Mouse (Mus musculus): ENCODE data around the gene Mlxip. TPM values are rescaled to one million over a fixed set of nuclear protein-coding genes. Genes with fewer than 3 reads are reported as not detected.

Gene Mlxip
- 15.2 and 20.7 TPM in 2 replicates for polyA plus RNA-seq (2015; fragmentation: Nextera tagmentation; extraction: Ambion mirVana)

- Histone ChIP-seq H3K9me3 (ENCODE audit: control insufficient read depth, low read length) (no peaks in the 10 kb centered on the region), H3K9ac (ENCODE audit: low read depth, low read length) (peak within 1 kb of the TSS; percentile 95), H3K4me3 (ENCODE audit: low read length) (peak within 1 kb of the TSS; percentile 87), H3K4me2 (ENCODE audit: low read length) (peak within 1 kb of the TSS; percentile 69), H3K36me3 (ENCODE audit: control insufficient read depth, insufficient read depth, low read length) (no peaks in the 10 kb centered on the region), H3K27ac (ENCODE audit: low read depth, low read length) (peak within 1 kb of the TSS; percentile 81), H3K27me3 (replicated peaks; ENCODE audit: control insufficient read depth, insufficient read depth, low read length) (no peaks in the 10 kb centered on the region), H3K4me1 (ENCODE audit: control insufficient read depth, insufficient read depth, low read depth, low read length) (peaks cover 35% of the 10 kb centered on the region)
- peak; percentile 96 for ATAC-seq
- WGBS: under 1% methylated on average over 47 of the region's 50 CpGs
Observed at GRCm38 (mm10) chr5:123394303-123394956, at the start of gene Mlxip. Mlxip (plus strand) TSS chr5:123394798.

GRCm38 (mm10) chr5:123344963-123345852 is 49.4 kb upstream of the Mlxip start:
- H3K9me3 ChIP-seq (ENCODE audit: control insufficient read depth, low read length): no peaks in the 10 kb centered on the region
- WGBS: 0% methylated on average over 50 of the region's 87 CpGs
- peak overlapping the region; percentile 87 for H3K4me2 ChIP-seq (ENCODE audit: low read length)
- H3K4me3 ChIP-seq (ENCODE audit: low read length): peak overlapping the region; percentile 94
- peak; percentile 38 for ATAC-seq
- H3K4me1 ChIP-seq (ENCODE audit: control insufficient read depth, insufficient read depth, low read depth, low read length): peaks cover 22% of the 10 kb centered on the region
- peak overlapping the region; percentile 90 for H3K9ac ChIP-seq (ENCODE audit: low read depth, low read length)
- H3K27me3 ChIP-seq (replicated peaks; ENCODE audit: control insufficient read depth, insufficient read depth, low read length): no peaks in the 10 kb centered on the region
- H3K27ac ChIP-seq (ENCODE audit: low read depth, low read length): peak overlapping the region; percentile 99
- H3K36me3 ChIP-seq (ENCODE audit: control insufficient read depth, insufficient read depth, low read length): no peaks in the 10 kb centered on the region

GRCm38 (mm10) chr5:123345853-123346654 is 48.5 kb upstream of the Mlxip start:
- H3K4me3 ChIP-seq (ENCODE audit: low read length): peak overlapping the region; percentile 94
- H3K9me3 ChIP-seq (ENCODE audit: control insufficient read depth, low read length): no peaks in the 10 kb centered on the region
- peak overlapping the region; percentile 87 for H3K4me2 ChIP-seq (ENCODE audit: low read length)
- no peaks in the 10 kb centered on the region for H3K27me3 ChIP-seq (replicated peaks; ENCODE audit: control insufficient read depth, insufficient read depth, low read length)
- H3K27ac ChIP-seq (ENCODE audit: low read depth, low read length): peak overlapping the region; percentile 99
- 1% methylated on average over 22 of the region's 22 CpGs for WGBS
- peak; percentile 73 for ATAC-seq
- peaks cover 22% of the 10 kb centered on the region for H3K4me1 ChIP-seq (ENCODE audit: control insufficient read depth, insufficient read depth, low read depth, low read length)
- no peaks in the 10 kb centered on the region for H3K36me3 ChIP-seq (ENCODE audit: control insufficient read depth, insufficient read depth, low read length)
- peak overlapping the region; percentile 90 for H3K9ac ChIP-seq (ENCODE audit: low read depth, low read length)

- H3K9me3 ChIP-seq (ENCODE audit: control insufficient read depth, low read length): no peaks in the 10 kb centered on the region
- H3K27ac ChIP-seq (ENCODE audit: low read depth, low read length): peak overlapping the region; percentile 99
- no peaks in the 10 kb centered on the region for H3K27me3 ChIP-seq (replicated peaks; ENCODE audit: control insufficient read depth, insufficient read depth, low read length)
- no peak for ATAC-seq
- peaks cover 22% of the 10 kb centered on the region for H3K4me1 ChIP-seq (ENCODE audit: control insufficient read depth, insufficient read depth, low read depth, low read length)
- WGBS: 43% methylated on average over 7 of the region's 7 CpGs
- no peaks in the 10 kb centered on the region for H3K36me3 ChIP-seq (ENCODE audit: control insufficient read depth, insufficient read depth, low read length)
- H3K9ac ChIP-seq (ENCODE audit: low read depth, low read length): peak overlapping the region; percentile 90
- H3K4me3 ChIP-seq (ENCODE audit: low read length): peak overlapping the region; percentile 94
- H3K4me2 ChIP-seq (ENCODE audit: low read length): peak overlapping the region; percentile 87
Observed at GRCm38 (mm10) chr5:123346701-123347270, 47.8 kb upstream of the Mlxip start.

GRCm38 (mm10) chr5:123347985-123348384 is 46.6 kb upstream of the Mlxip start:
- peaks cover 22% of the 10 kb centered on the region for H3K4me1 ChIP-seq (ENCODE audit: control insufficient read depth, insufficient read depth, low read depth, low read length)
- no peak overlapping the region for H3K4me2 ChIP-seq (ENCODE audit: low read length)

GRCm38 (mm10) chr5:123350386-123350785 is 44.2 kb upstream of the Mlxip start:
- ATAC-seq: no peak
- Histone ChIP-seq H3K27me3 (replicated peaks; ENCODE audit: control insufficient read depth, insufficient read depth, low read length) (no peaks in the 10 kb centered on the region), H3K9me3 (ENCODE audit: control insufficient read depth, low read length) (no peaks in the 10 kb centered on the region), H3K9ac (ENCODE audit: low read depth, low read length) (no peak overlapping the region), H3K4me1 (ENCODE audit: control insufficient read depth, insufficient read depth, low read depth, low read length) (peaks cover 17% of the 10 kb centered on the region), H3K36me3 (ENCODE audit: control insufficient read depth, insufficient read depth, low read length) (peaks cover under 1% of the 10 kb centered on the region; the same call in 1 of the 2 replicates), H3K27ac (ENCODE audit: low read depth, low read length) (no peak overlapping the region), H3K4me3 (ENCODE audit: low read length) (no peak overlapping the region), H3K4me2 (ENCODE audit: low read length) (no peak overlapping the region)
- 75% methylated on average over 10 of the region's 10 CpGs for WGBS

More at GRCm38 (mm10) chr5:123347985-123348384, 46.6 kb upstream of the Mlxip start:
- no peaks in the 10 kb centered on the region for H3K36me3 ChIP-seq (ENCODE audit: control insufficient read depth, insufficient read depth, low read length)
- no peak overlapping the region for H3K4me3 ChIP-seq (ENCODE audit: low read length)
- 80% methylated on average over 2 of the region's 2 CpGs for WGBS
- no peak overlapping the region for H3K9ac ChIP-seq (ENCODE audit: low read depth, low read length)
- no peak overlapping the region for H3K27ac ChIP-seq (ENCODE audit: low read depth, low read length)
- ATAC-seq: no peak
- no peaks in the 10 kb centered on the region for H3K9me3 ChIP-seq (ENCODE audit: control insufficient read depth, low read length)
- no peaks in the 10 kb centered on the region for H3K27me3 ChIP-seq (replicated peaks; ENCODE audit: control insufficient read depth, insufficient read depth, low read length)

- no peak overlapping the region for H3K4me3 ChIP-seq (ENCODE audit: low read length)
- no peaks in the 10 kb centered on the region for H3K27me3 ChIP-seq (replicated peaks; ENCODE audit: control insufficient read depth, insufficient read depth, low read length)
- no peak overlapping the region for H3K9ac ChIP-seq (ENCODE audit: low read depth, low read length)
- H3K4me2 ChIP-seq (ENCODE audit: low read length): no peak overlapping the region
- H3K4me1 ChIP-seq (ENCODE audit: control insufficient read depth, insufficient read depth, low read depth, low read length): no peaks in the 10 kb centered on the region
- 85% methylated on average over 11 of the region's 11 CpGs for WGBS
- peaks cover 25% of the 10 kb centered on the region for H3K36me3 ChIP-seq (ENCODE audit: control insufficient read depth, insufficient read depth, low read length)
- ATAC-seq: no peak
- H3K27ac ChIP-seq (ENCODE audit: low read depth, low read length): no peak overlapping the region
- H3K9me3 ChIP-seq (ENCODE audit: control insufficient read depth, low read length): no peaks in the 10 kb centered on the region
Observed at GRCm38 (mm10) chr5:123355918-123356317, 38.7 kb upstream of the Mlxip start.

GRCm38 (mm10) chr5:123357253-123357652 is 37.3 kb upstream of the Mlxip start:
- Histone ChIP-seq H3K36me3 (ENCODE audit: control insufficient read depth, insufficient read depth, low read length) (peaks cover 37% of the 10 kb centered on the region), H3K27me3 (replicated peaks; ENCODE audit: control insufficient read depth, insufficient read depth, low read length) (no peaks in the 10 kb centered on the region), H3K9me3 (ENCODE audit: control insufficient read depth, low read length) (no peaks in the 10 kb centered on the region), H3K27ac (ENCODE audit: low read depth, low read length) (no peak overlapping the region), H3K9ac (ENCODE audit: low read depth, low read length) (no peak overlapping the region), H3K4me1 (ENCODE audit: control insufficient read depth, insufficient read depth, low read depth, low read length) (no peaks in the 10 kb centered on the region), H3K4me3 (ENCODE audit: low read length) (no peak overlapping the region), H3K4me2 (ENCODE audit: low read length) (no peak overlapping the region)
- no peak for ATAC-seq
- 97% methylated on average over 4 of the region's 4 CpGs for WGBS
